Mouse (Mus musculus) erythroblast, embryonic 14.5 days (primary cell): ENCODE data around the gene Tagln3.

ENCODE experiments used
- GATA1 ChIP-seq: IDR thresholded peaks from 2 replicates; pipeline ENCODE4 v1.6.1; 2012; ENCODE audit warnings: low read length, inconsistent platforms, mixed read lengths
- TAL1 ChIP-seq: IDR thresholded peaks from 3 replicates; pipeline ENCODE4 v1.6.1; 2012; ENCODE audit warnings: low read length, inconsistent platforms, mixed read lengths

- TF ChIP-seq TAL1, result no peak
- TF ChIP-seq GATA1, result no peak
These were observed 46.5 kb upstream of the Tagln3 start for GRCm38 (mm10) chr16:45770914-45771313.
